Mouse (Mus musculus) C2C12 (cell line): ENCODE measurements around the gene Pex1.
A peak's percentile ranks its signal among the peaks of the same experiment; 100 is the strongest.

Source experiments
- CEBPB ChIP-seq: IDR thresholded peaks from one replicate; pipeline ENCODE4 v1.6.1; 2011; ENCODE audit warnings: low read depth, mild to moderate bottlenecking, control low read depth, moderate library complexity
- CTCF ChIP-seq: IDR thresholded peaks from one replicate; pipeline ENCODE4 v1.5.1; 2011; ENCODE audit not compliant: control insufficient read depth, insufficient read depth, insufficient read length
- MAX ChIP-seq: IDR thresholded peaks from one replicate; pipeline ENCODE4 v1.6.1; 2011; ENCODE audit warnings: mild to moderate bottlenecking, control low read depth
- USF1 ChIP-seq: IDR thresholded peaks from one replicate; pipeline ENCODE4 v1.6.1; 2011; ENCODE audit warnings: low read depth, mild to moderate bottlenecking, control low read depth, moderate library complexity

DNA sequence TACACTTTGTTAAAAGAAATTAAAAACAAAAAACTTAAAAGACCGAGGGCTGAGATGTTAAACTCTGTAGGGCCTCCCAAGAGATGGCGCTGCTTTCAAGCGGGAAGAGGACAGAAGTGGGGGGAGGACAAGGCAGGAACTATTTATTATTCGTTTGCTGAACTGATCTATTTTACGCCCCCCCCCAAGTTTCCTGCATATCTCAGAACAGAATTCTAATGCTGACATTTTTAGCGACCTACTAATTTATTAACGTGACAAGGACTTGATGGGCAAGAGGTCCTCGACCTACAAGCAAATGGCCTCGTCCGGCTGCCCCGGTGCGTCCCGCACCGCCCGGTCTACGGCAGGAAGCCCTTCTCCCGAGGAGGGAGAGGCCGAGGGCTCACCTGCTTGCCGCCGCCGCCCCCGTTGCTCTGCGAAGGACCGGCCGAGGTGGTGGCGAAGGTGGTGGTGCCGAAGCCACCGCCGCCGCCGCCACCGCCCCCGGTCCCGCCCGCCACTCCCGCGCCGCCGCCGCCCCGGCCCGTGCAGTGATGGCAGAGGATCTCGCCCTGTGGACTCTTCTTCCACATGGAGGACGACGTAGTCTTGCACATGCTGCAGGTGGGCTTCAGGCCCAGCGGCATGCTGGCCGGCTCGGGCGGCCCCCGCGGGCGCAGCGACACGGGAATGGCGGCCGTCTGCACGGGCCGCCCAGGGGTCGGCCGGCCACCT is 51.3 kb downstream of the Pex1 start:
- TF ChIP-seq USF1: no peak
- TF ChIP-seq CTCF: peak; percentile 17
- no peak for TF ChIP-seq CEBPB
- TF ChIP-seq MAX: no peak
